Mouse (Mus musculus) ES-Bruce4 (cell line): ENCODE measurements at regions not wholly inside any gene's neighbourhood (a gene's known extent, or its start where the extent isn't known, plus 50 kb on each side); places are given as distances from the start of the nearest gene placed in this dataset.

Source experiments
- EP300 ChIP-seq: IDR thresholded peaks from 2 replicates; pipeline ENCODE4 v1.6.1; 2011; ENCODE audit warnings: low read depth, low read length; ENCODE audit not compliant: insufficient read depth
- POLR2A ChIP-seq: IDR thresholded peaks from one replicate; pipeline ENCODE4 v1.8.1; 2011; ENCODE audit warnings: low read length; ENCODE audit not compliant: insufficient read depth

GRCm38 (mm10) chr14:99590854-99591470 is 292.5 kb downstream of the Klf5 start:
- no peak for TF ChIP-seq POLR2A
- no peak for TF ChIP-seq EP300
